Mouse (Mus musculus): ENCODE measurements around the gene Slc25a11.

DNA sequence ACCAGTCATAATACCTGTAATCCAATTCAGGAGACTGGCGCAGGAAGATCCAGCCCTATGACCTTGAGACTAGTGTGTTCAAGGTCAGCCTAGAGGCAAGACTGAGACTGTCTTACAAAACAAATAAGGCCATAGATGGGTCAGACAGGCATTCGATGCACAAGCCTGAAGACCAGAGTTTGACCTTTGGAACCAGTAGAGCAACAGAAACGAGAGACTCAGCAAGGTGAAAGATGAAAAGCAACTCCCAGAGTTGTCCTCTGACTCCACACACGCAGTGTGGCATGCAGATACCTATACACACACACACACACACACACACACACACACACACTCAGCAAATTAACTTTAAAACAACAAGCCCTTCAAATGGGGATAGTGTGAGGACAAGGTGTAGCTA, 20.4 kb downstream of the Slc25a11 start:
- TF ChIP-seq CTCF (IDR thresholded peaks at IDR 0.05; ENCODE audit: extremely low read depth, insufficient read depth, low read length) = no peak
- TF ChIP-seq POLR2A (IDR thresholded peaks at IDR 0.05; ENCODE audit: extremely low read depth, insufficient read depth, low read length) = no peak
